Mouse (Mus musculus) right cerebral cortex, postnatal 36 days (tissue): ENCODE measurements at regions not wholly inside any gene's neighbourhood (a gene's known extent, or its start where the extent isn't known, plus 50 kb on each side); places are given as distances from the start of the nearest gene placed in this dataset.

Experiments used
- DNase-seq, 2 experiments: peaks; one replicate each; pipeline ENCODE4 v3.0.0; 2022; ENCODE audit warnings: low spot score in 2 of 2, mixed read lengths in 1 of 2

DNA sequence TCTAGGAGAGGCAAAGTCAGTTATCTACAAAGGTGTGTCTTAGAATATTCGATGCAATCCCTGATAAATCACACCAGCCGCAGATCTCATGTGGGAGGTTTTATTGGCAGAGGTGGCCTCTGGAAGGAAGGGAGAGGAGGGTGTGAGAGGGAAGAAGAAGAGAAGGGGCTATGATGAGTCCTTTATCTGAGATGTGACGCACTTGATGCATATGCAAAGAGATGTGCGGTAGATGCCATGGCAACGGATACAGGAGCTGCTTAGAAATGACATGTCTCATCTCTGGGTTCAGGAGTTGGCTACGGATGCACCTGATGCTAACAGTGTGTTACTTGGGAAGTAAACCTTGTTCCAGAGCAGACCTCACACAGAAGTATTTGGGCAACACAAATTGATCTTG, 718.6 kb upstream of the Gm21961 start:
- peak; percentile 8 for DNase-seq

DNA sequence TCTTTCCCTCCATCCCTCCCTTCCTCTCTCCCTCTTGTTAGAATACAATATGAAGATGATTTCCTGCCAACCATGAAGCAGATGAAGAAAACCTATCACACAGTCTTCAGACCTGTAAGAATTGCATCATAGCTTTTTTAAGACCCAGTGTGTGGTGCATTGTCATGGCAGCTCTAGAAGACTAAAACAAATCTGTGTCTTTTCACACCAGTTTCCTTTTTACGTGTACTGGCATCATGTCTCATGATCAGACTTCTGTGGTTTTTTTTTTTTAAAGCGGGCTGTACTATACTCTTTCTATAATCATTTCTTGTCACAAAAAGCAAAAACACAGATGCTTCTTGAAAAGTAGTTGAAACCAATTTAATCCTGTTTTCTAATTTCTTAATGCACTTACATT, 716.6 kb upstream of the Gm21961 start:
- DNase-seq, result no peak

DNA sequence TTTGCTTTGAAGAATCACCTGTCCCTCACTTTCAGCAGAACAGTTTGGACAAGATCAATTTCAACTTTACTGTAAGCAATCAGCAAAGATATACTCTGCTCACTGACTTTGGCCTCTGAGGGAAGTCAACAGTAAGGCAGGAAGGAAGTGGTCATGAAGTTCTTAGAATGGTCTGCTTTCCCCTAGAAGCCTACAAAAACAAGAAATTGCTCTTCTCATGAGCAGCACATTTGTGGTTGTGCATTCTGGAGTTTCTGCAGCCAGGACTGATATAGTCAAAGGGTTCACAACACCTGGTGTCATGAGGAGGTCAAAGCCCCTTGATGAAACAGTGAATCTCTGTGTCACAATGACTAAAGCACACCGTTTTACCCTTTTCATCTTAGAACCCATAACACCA, 712.4 kb upstream of the Gm21961 start:
- no peak for DNase-seq

DNA sequence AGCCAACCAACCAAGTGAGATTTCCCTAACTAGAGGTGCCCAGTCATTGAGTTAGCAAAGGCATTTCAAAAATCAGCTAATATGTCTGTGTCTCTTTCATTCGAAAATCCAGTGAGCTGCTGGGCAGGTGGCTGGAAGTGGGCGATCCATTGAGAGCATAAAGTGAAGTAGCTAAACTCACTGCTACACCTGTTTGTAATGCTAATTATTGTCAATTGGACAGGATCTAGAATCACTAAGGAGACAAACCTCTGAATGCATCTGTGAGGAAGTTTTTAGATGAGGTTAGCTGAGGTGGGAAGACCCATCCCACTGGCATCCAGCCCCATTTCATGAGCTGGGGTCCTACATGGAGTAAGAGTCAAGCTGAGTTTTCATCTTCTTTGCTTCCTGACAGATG, 711.6 kb upstream of the Gm21961 start:
- no peak for DNase-seq

GRCm38 (mm10) chr15:65703559-65703958, 688.9 kb upstream of the Gm21961 start:
- peak; percentile 13 to 42 for DNase-seq

DNA sequence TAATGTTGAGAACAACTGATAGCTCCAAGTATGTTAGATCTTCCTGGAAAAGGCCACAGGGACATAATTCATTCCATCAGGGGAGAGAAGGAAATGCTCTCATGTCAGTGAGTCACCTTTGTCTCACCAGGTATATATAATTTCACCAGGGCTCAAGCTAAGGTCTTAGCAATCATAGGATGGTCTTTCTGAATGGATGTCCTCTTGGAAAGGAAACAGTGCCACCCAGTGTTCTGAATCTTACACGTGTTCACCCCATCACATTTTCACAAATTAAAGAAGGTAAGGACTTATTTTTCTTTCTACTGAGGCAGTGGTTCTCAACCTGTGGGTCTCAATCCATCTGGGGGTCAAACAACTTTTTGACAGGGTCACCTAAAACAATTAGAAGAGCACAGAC, 686.8 kb upstream of the Gm21961 start:
- no peak for DNase-seq

- DNase-seq, result no peak
Measured at GRCm38 (mm10) chr15:65698596-65698995, 683.9 kb upstream of the Gm21961 start.
